Mouse (Mus musculus): ENCODE measurements at regions not wholly inside any gene's neighbourhood (a gene's known extent, or its start where the extent isn't known, plus 50 kb on each side); places are given as distances from the start of the nearest gene placed in this dataset.

- Histone ChIP-seq H3K9ac (ENCODE audit: low read length) (no peak overlapping the region), H3K9me3 (ENCODE audit: control insufficient read depth, low read length) (no peaks in the 10 kb centered on the region), H3K4me3 (ENCODE audit: low read depth, low read length) (no peak overlapping the region), H3K4me2 (no peak overlapping the region), H3K36me3 (ENCODE audit: control insufficient read depth, insufficient read depth, low read length) (no peaks in the 10 kb centered on the region), H3K4me1 (ENCODE audit: control insufficient read depth, insufficient read depth, low read length) (no peaks in the 10 kb centered on the region), H3K27me3 (ENCODE audit: control insufficient read depth, insufficient read depth, low read length) (no peaks in the 10 kb centered on the region), H3K27ac (ENCODE audit: low read depth, low read length) (no peak overlapping the region)
- ATAC-seq (ENCODE audit: low FRiP score) (no peak), DNase-seq (ENCODE audit: low spot score, missing footprints) (no peak)
- 88% methylated on average over 3 of the region's 3 CpGs for WGBS
Observed at GRCm38 (mm10) chr10:39241486-39241885, 77.9 kb upstream of the Ccn6 start.

GRCm38 (mm10) chr10:39240966-39241365, 77.4 kb upstream of the Ccn6 start:
- Histone ChIP-seq H3K4me3 (ENCODE audit: low read depth, low read length) (no peak overlapping the region), H3K4me2 (no peak overlapping the region), H3K4me1 (ENCODE audit: control insufficient read depth, insufficient read depth, low read length) (no peaks in the 10 kb centered on the region), H3K27ac (ENCODE audit: low read depth, low read length) (no peak overlapping the region), H3K27me3 (ENCODE audit: control insufficient read depth, insufficient read depth, low read length) (no peaks in the 10 kb centered on the region), H3K9ac (ENCODE audit: low read length) (no peak overlapping the region), H3K9me3 (ENCODE audit: control insufficient read depth, low read length) (no peaks in the 10 kb centered on the region), H3K36me3 (ENCODE audit: control insufficient read depth, insufficient read depth, low read length) (no peaks in the 10 kb centered on the region)
- DNase-seq (ENCODE audit: low spot score, missing footprints) (no peak), ATAC-seq (ENCODE audit: low FRiP score) (no peak)
- WGBS = 94% methylated on average over 7 of the region's 7 CpGs

- H3K27me3 ChIP-seq (ENCODE audit: control insufficient read depth, insufficient read depth, low read length) = no peaks in the 10 kb centered on the region
- peak overlapping the region; percentile 44; the same call in 1 of the 2 replicates for H3K9ac ChIP-seq (ENCODE audit: low read length)
- ATAC-seq (ENCODE audit: low FRiP score) = peak; percentile 60
- no peak overlapping the region for H3K4me3 ChIP-seq (ENCODE audit: low read depth, low read length)
- no peaks in the 10 kb centered on the region for H3K36me3 ChIP-seq (ENCODE audit: control insufficient read depth, insufficient read depth, low read length)
- no peaks in the 10 kb centered on the region for H3K9me3 ChIP-seq (ENCODE audit: control insufficient read depth, low read length)
- WGBS = 47% methylated on average over 11 of the region's 11 CpGs
- H3K4me2 ChIP-seq = peak overlapping the region; percentile 25
- no peaks in the 10 kb centered on the region for H3K4me1 ChIP-seq (ENCODE audit: control insufficient read depth, insufficient read depth, low read length)
- no peak for DNase-seq (ENCODE audit: low spot score, missing footprints)
- H3K27ac ChIP-seq (ENCODE audit: low read depth, low read length) = no peak overlapping the region
Observed at GRCm38 (mm10) chr10:39240178-39240791, 76.7 kb upstream of the Ccn6 start.

- no peaks in the 10 kb centered on the region for H3K4me1 ChIP-seq (ENCODE audit: control insufficient read depth, insufficient read depth, low read length)
- 17% methylated on average over 17 of the region's 17 CpGs for WGBS
- peak overlapping the region; percentile 25 for H3K4me2 ChIP-seq
- peak; percentile 99 for DNase-seq (ENCODE audit: low spot score, missing footprints)
- no peak overlapping the region for H3K27ac ChIP-seq (ENCODE audit: low read depth, low read length)
- no peaks in the 10 kb centered on the region for H3K27me3 ChIP-seq (ENCODE audit: control insufficient read depth, insufficient read depth, low read length)
- peak; percentile 87 for ATAC-seq (ENCODE audit: low FRiP score)
- no peaks in the 10 kb centered on the region for H3K9me3 ChIP-seq (ENCODE audit: control insufficient read depth, low read length)
- peak overlapping the region; percentile 44 for H3K9ac ChIP-seq (ENCODE audit: low read length)
- H3K36me3 ChIP-seq (ENCODE audit: control insufficient read depth, insufficient read depth, low read length) = no peaks in the 10 kb centered on the region
- H3K4me3 ChIP-seq (ENCODE audit: low read depth, low read length) = no peak overlapping the region
Observed at GRCm38 (mm10) chr10:39239498-39240177, 76.0 kb upstream of the Ccn6 start.

- no peak overlapping the region for H3K27ac ChIP-seq (ENCODE audit: low read depth, low read length)
- ATAC-seq (ENCODE audit: low FRiP score) = no peak
- H3K27me3 ChIP-seq (ENCODE audit: control insufficient read depth, insufficient read depth, low read length) = no peaks in the 10 kb centered on the region
- no peaks in the 10 kb centered on the region for H3K4me1 ChIP-seq (ENCODE audit: control insufficient read depth, insufficient read depth, low read length)
- H3K9me3 ChIP-seq (ENCODE audit: control insufficient read depth, low read length) = no peaks in the 10 kb centered on the region
- no peak for DNase-seq (ENCODE audit: low spot score, missing footprints)
- H3K4me3 ChIP-seq (ENCODE audit: low read depth, low read length) = no peak overlapping the region
- WGBS = 88% methylated on average over 10 of the region's 10 CpGs
- H3K4me2 ChIP-seq = no peak overlapping the region
- H3K36me3 ChIP-seq (ENCODE audit: control insufficient read depth, insufficient read depth, low read length) = no peaks in the 10 kb centered on the region
- no peak overlapping the region for H3K9ac ChIP-seq (ENCODE audit: low read length)
Observed at GRCm38 (mm10) chr10:39238596-39238995, 75.0 kb upstream of the Ccn6 start.

- H3K4me2 ChIP-seq = no peak overlapping the region
- WGBS = 80% methylated on average over 4 of the region's 4 CpGs
- ATAC-seq (ENCODE audit: low FRiP score) = no peak
Observed at GRCm38 (mm10) chr10:39237549-39237948, 74.0 kb upstream of the Ccn6 start.

GRCm38 (mm10) chr10:39233926-39234450, 70.4 kb upstream of the Ccn6 start:
- ATAC-seq (ENCODE audit: low FRiP score) (no peak), DNase-seq (ENCODE audit: low spot score, missing footprints) (peak; percentile 51)
- H3K4me1 ChIP-seq (ENCODE audit: control insufficient read depth, insufficient read depth, low read length) = no peaks in the 10 kb centered on the region
- no peaks in the 10 kb centered on the region for H3K27me3 ChIP-seq (ENCODE audit: control insufficient read depth, insufficient read depth, low read length)
- 92% methylated on average over 8 of the region's 8 CpGs for WGBS
- H3K9ac ChIP-seq (ENCODE audit: low read length) = no peak overlapping the region
- no peaks in the 10 kb centered on the region for H3K36me3 ChIP-seq (ENCODE audit: control insufficient read depth, insufficient read depth, low read length)
- H3K4me3 ChIP-seq (ENCODE audit: low read depth, low read length) = no peak overlapping the region
- no peak overlapping the region for H3K4me2 ChIP-seq
- H3K27ac ChIP-seq (ENCODE audit: low read depth, low read length) = no peak overlapping the region
- H3K9me3 ChIP-seq (ENCODE audit: control insufficient read depth, low read length) = no peaks in the 10 kb centered on the region

More at GRCm38 (mm10) chr10:39237549-39237948, 74.0 kb upstream of the Ccn6 start:
- no peak for DNase-seq (ENCODE audit: low spot score, missing footprints)
- Histone ChIP-seq H3K4me1 (ENCODE audit: control insufficient read depth, insufficient read depth, low read length) (no peaks in the 10 kb centered on the region), H3K27ac (ENCODE audit: low read depth, low read length) (no peak overlapping the region), H3K9ac (ENCODE audit: low read length) (no peak overlapping the region), H3K4me3 (ENCODE audit: low read depth, low read length) (no peak overlapping the region), H3K27me3 (ENCODE audit: control insufficient read depth, insufficient read depth, low read length) (no peaks in the 10 kb centered on the region), H3K9me3 (ENCODE audit: control insufficient read depth, low read length) (no peaks in the 10 kb centered on the region), H3K36me3 (ENCODE audit: control insufficient read depth, insufficient read depth, low read length) (no peaks in the 10 kb centered on the region)

- no peaks in the 10 kb centered on the region for H3K36me3 ChIP-seq (ENCODE audit: control insufficient read depth, insufficient read depth, low read length)
- DNase-seq (ENCODE audit: low spot score, missing footprints) = peak; percentile 33
- H3K9ac ChIP-seq (ENCODE audit: low read length) = no peak overlapping the region
- H3K4me1 ChIP-seq (ENCODE audit: control insufficient read depth, insufficient read depth, low read length) = no peaks in the 10 kb centered on the region
- no peak overlapping the region for H3K4me3 ChIP-seq (ENCODE audit: low read depth, low read length)
- no peaks in the 10 kb centered on the region for H3K27me3 ChIP-seq (ENCODE audit: control insufficient read depth, insufficient read depth, low read length)
- no peak overlapping the region for H3K4me2 ChIP-seq
- 81% methylated on average over 7 of the region's 7 CpGs for WGBS
- no peaks in the 10 kb centered on the region for H3K9me3 ChIP-seq (ENCODE audit: control insufficient read depth, low read length)
- ATAC-seq (ENCODE audit: low FRiP score) = no peak
- H3K27ac ChIP-seq (ENCODE audit: low read depth, low read length) = no peak overlapping the region
Observed at GRCm38 (mm10) chr10:39233191-39233590, 69.6 kb upstream of the Ccn6 start.

- Histone ChIP-seq H3K9ac (ENCODE audit: low read length) (no peak overlapping the region), H3K27ac (ENCODE audit: low read depth, low read length) (no peak overlapping the region), H3K27me3 (ENCODE audit: control insufficient read depth, insufficient read depth, low read length) (no peaks in the 10 kb centered on the region), H3K4me2 (no peak overlapping the region), H3K36me3 (ENCODE audit: control insufficient read depth, insufficient read depth, low read length) (no peaks in the 10 kb centered on the region), H3K9me3 (ENCODE audit: control insufficient read depth, low read length) (no peaks in the 10 kb centered on the region), H3K4me3 (ENCODE audit: low read depth, low read length) (no peak overlapping the region), H3K4me1 (ENCODE audit: control insufficient read depth, insufficient read depth, low read length) (no peaks in the 10 kb centered on the region)
- ATAC-seq (ENCODE audit: low FRiP score) = peak; percentile 35; the same call in 1 of the 2 replicates
- WGBS = 50% methylated on average over 14 of the region's 14 CpGs
- peak; percentile 79 for DNase-seq (ENCODE audit: low spot score, missing footprints)
Observed at GRCm38 (mm10) chr10:39230634-39231410, 67.2 kb upstream of the Ccn6 start.
